Mouse (Mus musculus) kidney, adult 2 months (tissue): ENCODE results near the gene Tmem37. TPM values are rescaled to one million over a fixed set of nuclear protein-coding genes. Genes with fewer than 3 reads are reported as not detected.

ENCODE experiments used
- DNase-seq: peaks from one replicate; pipeline ENCODE4 v3.0.0; 2021
- H3K27ac ChIP-seq: fragments of 200-500 bp; 2 replicates; pipeline ENCODE4 v1.5.1; 2012; ENCODE audit warnings: low read depth, low read length, control low read depth, inconsistent platforms; ENCODE audit not compliant: insufficient read depth
- H3K27me3 ChIP-seq: fragments of 200-500 bp; replicated peaks from 2 replicates; pipeline ENCODE4 v1.6.1; 2012; ENCODE audit warnings: mild to moderate bottlenecking, moderate library complexity, low read length, inconsistent platforms; ENCODE audit not compliant: control insufficient read depth, insufficient read depth
- H3K36me3 ChIP-seq: fragments of 200-500 bp; 2 replicates; pipeline ENCODE4 v1.6.1; 2012; ENCODE audit warnings: mild to moderate bottlenecking, moderate library complexity, low read length, inconsistent platforms; ENCODE audit not compliant: control insufficient read depth, insufficient read depth
- H3K4me1 ChIP-seq: fragments of 200-500 bp; 2 replicates; pipeline ENCODE4 v1.6.1; 2011; ENCODE audit warnings: low read length; ENCODE audit not compliant: control insufficient read depth, insufficient read depth
- H3K4me3 ChIP-seq: fragments of 200-500 bp; 2 replicates; pipeline ENCODE4 v1.5.1; 2011; ENCODE audit warnings: mild to moderate bottlenecking, low read depth, low read length, control low read depth; ENCODE audit not compliant: insufficient read depth
- CTCF ChIP-seq: fragments of 200-500 bp; conservative IDR thresholded peaks from 2 replicates; pipeline ENCODE4 v1.5.1; 2011; ENCODE audit warnings: low read depth, mild to moderate bottlenecking, control low read depth, low read length, moderate library complexity, mixed read lengths; ENCODE audit not compliant: insufficient read depth, insufficient read length
- POLR2A ChIP-seq: fragments of 200-500 bp; IDR thresholded peaks from one replicate; pipeline ENCODE4 v1.6.1; 2011; ENCODE audit warnings: low read depth, low read length, control low read depth
- WGBS: fragments of 180-500 bp; shearing (Covaris S2); methylation state at CpG from one replicate; pipeline ENCODE4 v1.1.7; 2018; 5-methylcytosine and 5-hydroxymethylcytosine counted together
- polyA plus RNA-seq: library from polyadenylated mRNA; depleted of rRNA; stranded (reverse); fragments of >200 nt; gene quantifications from 2 replicates; pipeline ENCODE4 v1.2.3, GENCODE M21; 2012

Gene Tmem37
- polyA plus RNA-seq, 1 experiment, result 232 TPM

DNA sequence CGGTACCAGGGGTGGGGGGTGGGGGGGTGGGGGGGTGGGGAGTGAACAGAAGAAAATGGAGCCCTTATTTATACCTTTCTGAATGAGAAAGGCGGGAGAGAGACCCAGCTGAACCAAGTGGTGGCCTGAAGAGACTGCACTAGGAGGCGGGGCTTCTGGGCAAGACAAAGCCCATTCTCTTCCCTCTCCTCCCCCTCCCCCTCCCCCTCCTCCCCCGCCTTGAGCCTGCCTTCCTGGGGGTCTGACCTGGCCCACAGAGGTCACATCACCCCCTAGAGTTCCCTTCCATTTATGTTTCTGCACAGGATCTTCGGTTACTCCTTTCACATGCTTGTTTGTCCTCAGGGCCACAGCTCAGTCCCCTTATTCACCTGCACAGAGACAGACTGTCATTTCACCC, 15.3 kb upstream of the Tmem37 start:
- no peak overlapping the region for H3K4me3 ChIP-seq
- DNase-seq, result no peak
- H3K27me3 ChIP-seq, result no peaks in the 10 kb centered on the region
- H3K4me1 ChIP-seq, result no peaks in the 10 kb centered on the region
- no peak overlapping the region for H3K27ac ChIP-seq
- H3K36me3 ChIP-seq, result no peaks in the 10 kb centered on the region
- TF ChIP-seq POLR2A, result no peak
- no peak for TF ChIP-seq CTCF
- 58% methylated on average over 5 of the region's 5 CpGs for WGBS

DNA sequence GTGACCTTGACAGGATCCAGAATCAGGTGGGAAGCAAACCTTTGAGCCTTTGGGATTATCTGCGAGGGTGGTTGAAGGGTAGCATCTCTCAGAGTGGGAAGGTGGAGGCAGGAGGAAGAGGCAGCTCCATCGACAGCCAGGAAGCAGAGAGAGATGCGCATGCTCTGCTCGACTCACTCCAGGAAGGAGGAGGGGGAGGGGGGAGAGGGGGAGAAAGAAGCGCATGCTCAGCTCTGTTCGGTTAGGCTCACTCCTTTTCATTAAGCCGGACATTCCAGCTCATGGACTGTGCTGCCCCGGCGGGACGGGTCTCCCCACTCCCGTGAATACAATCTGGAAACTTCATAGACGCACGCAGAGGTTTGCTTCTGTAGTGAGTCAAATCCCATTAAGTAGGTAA, 12.8 kb upstream of the Tmem37 start:
- H3K36me3 ChIP-seq, result no peaks in the 10 kb centered on the region
- H3K27me3 ChIP-seq, result no peaks in the 10 kb centered on the region
- no peaks in the 10 kb centered on the region for H3K4me1 ChIP-seq
- no peak for TF ChIP-seq CTCF
- TF ChIP-seq POLR2A, result no peak
- 58% methylated on average over 13 of the region's 13 CpGs for WGBS
- H3K4me3 ChIP-seq, result no peak overlapping the region
- no peak overlapping the region for H3K27ac ChIP-seq
- no peak for DNase-seq

DNA sequence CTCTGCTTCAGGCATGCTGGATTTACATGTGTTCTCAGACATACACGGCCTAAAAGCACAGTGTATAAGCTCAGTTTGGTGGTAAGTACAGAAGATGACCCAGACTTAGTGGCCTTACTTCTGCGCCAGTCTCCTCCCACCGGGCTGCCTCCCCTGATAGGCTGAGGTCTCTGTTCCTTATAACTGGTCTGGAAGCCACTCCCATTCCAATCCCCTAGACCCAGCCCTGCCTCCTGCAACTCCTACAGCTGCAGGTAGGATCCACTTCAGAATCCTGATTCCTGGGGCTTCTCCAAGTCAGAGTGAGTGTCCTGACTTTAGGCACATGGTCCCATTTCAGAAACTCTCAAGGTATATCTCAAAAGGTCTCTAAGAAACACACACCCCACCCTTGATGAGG, 11.8 kb upstream of the Tmem37 start:
- no peaks in the 10 kb centered on the region for H3K27me3 ChIP-seq
- no peak overlapping the region for H3K27ac ChIP-seq
- no peak overlapping the region for H3K4me3 ChIP-seq
- 92% methylated on average over 3 of the region's 3 CpGs for WGBS
- no peaks in the 10 kb centered on the region for H3K4me1 ChIP-seq
- no peaks in the 10 kb centered on the region for H3K36me3 ChIP-seq
- TF ChIP-seq CTCF (no peak), POLR2A (no peak)
- DNase-seq, result no peak

DNA sequence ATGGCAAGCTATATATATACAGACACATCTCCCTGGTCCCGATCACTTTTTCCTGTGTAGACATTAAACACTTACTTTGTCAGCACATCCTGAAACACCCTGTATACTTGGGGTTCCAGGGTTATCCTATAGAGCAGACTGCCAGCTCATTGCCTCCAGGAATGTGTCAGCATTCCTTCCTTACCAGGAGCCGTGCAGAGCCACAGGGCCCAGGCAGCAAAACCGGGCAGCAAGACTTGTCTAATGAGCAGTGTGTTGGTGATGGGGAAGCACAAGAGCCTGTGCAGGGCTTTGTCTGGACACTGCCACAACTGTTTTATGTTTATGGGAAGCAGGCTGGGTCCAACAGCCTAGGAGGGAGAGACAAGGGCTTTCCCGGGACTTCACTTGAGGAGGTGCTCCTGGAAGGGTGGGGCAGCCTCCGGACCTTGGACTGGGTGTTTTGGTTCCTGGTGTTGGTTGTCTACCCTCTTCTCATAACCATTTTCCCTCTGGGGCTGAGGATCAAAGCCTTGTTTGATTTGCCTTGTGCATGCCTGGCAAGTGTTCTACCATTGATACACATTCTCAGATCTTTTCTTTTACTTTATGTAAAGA, 10.1 kb upstream of the Tmem37 start:
- no peak for DNase-seq
- Histone ChIP-seq H3K27ac (no peak overlapping the region), H3K27me3 (no peaks in the 10 kb centered on the region), H3K4me3 (no peak overlapping the region), H3K4me1 (no peaks in the 10 kb centered on the region), H3K36me3 (no peaks in the 10 kb centered on the region)
- no peak for TF ChIP-seq POLR2A
- TF ChIP-seq CTCF, result no peak
- WGBS, result 48% methylated on average over 5 of the region's 5 CpGs

DNA sequence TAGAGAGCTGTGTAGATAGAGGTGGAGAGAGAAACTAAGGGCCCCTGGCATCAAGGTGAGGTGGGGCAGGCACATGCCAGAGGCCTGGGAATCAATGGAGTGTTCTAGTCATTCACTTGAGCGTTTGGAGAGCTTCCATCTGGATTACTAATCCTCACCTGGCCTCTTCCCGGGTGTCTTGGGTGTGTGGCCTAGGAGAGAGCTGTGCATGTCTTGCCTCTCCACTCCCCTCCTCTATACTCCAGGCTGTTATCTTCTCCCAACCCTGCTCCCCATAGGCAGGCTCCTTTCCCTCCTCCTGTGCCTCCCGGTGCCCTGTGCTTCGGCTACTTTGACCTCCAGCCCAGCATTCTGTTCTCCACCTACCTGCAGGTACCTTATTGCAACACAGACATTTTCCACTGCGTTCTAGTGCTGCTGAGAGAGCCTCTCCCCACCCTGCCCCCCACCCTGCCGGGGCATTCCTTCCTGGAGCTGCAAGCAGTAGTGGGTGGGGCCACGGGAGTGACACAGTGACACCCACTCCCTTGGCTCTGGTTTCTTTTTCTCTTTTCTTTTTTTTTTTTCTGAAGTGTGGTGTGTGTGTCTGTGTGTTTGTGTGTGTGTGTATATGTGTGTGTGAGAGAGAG, 9.2 kb upstream of the Tmem37 start:
- Histone ChIP-seq H3K27me3 (no peaks in the 10 kb centered on the region), H3K36me3 (no peaks in the 10 kb centered on the region), H3K4me1 (no peaks in the 10 kb centered on the region), H3K4me3 (no peak overlapping the region), H3K27ac (no peak overlapping the region)
- peak; percentile 35 for DNase-seq
- WGBS, result 19% methylated on average over 7 of the region's 7 CpGs
- TF ChIP-seq POLR2A (no peak), CTCF (no peak)

DNA sequence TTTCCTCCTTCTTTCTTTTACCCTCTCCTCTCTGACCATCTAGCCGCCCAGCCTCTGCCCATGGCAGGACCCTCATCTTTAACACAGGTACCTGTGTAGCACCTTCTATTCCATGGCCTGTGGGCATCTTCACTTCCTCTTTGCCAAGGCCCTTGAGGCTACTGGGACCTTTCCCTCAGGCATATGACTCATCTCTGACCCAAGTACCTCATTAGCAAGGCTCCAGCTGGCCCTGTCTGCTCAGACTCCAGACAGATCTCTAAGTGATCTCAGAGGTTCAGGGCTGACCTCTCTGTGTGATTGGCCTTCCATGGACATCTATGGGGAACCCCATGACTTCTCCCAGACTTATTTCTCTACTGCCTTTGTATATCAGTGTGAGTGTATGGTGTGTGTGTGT, 6.8 kb upstream of the Tmem37 start:
- Histone ChIP-seq H3K4me3 (no peak overlapping the region), H3K4me1 (0 out of 2 replicates have a peak, but pooled peaks cover 4% of the 10 kb centered on the region), H3K36me3 (no peaks in the 10 kb centered on the region), H3K27me3 (no peaks in the 10 kb centered on the region), H3K27ac (no peak overlapping the region)
- TF ChIP-seq POLR2A (no peak), CTCF (no peak)
- DNase-seq, result no peak
- whole genome bisulfite sequencing, result 85% methylated on average over 1 of the region's 1 CpGs

DNA sequence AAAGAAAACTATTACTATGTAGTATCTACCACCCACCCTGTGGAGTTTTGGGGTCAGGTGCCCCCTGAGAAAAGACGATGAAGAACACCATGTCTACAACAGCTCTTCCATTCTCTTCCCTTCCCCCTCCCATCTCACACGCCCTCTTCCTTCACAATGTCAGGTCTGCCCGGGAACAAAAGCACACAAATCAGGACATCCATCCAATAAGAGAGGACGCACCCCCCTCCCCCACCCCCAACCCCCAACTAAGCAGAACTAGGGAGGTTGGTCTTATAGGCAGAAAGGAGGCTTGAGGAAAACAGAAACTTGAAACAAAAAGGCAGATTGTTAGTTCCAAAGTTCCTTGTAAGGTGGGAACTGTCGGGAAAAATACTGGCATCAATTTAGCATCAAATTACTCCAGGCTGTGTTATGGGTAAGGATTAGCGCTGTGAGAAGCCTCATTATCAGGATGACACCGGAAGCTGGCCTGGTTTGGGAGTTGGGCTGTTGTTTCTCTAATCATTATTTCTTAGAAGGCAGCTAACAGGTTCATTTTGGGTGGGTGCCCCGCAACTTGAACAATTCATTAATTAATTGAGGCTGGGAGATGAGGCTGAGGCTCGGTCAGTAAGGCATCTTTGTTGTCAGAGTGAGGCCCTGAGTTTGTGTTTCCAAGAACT, 4.0 kb upstream of the Tmem37 start:
- H3K4me1 ChIP-seq, result peaks cover 15% of the 10 kb centered on the region
- H3K4me3 ChIP-seq, result no peak overlapping the region
- DNase-seq, result no peak
- 60% methylated on average over 9 of the region's 9 CpGs for WGBS
- no peak for TF ChIP-seq CTCF
- no peak for TF ChIP-seq POLR2A
- no peak overlapping the region for H3K27ac ChIP-seq
- no peaks in the 10 kb centered on the region for H3K36me3 ChIP-seq
- no peaks in the 10 kb centered on the region for H3K27me3 ChIP-seq
